Mouse (Mus musculus) gastrocnemius, adult 18-20 months (tissue): ENCODE results near the gene Moap1. TPM values are rescaled to one million over a fixed set of nuclear protein-coding genes. Genes with fewer than 3 reads are reported as not detected.
A peak's percentile ranks its signal among the peaks of the same experiment; 100 is the strongest.

ENCODE experiments used
- DNase-seq: peaks from one replicate; pipeline ENCODE4 v3.0.0; 2021; ENCODE audit warnings: low spot score
- total RNA-seq, 2 experiments: library from RNA; stranded (reverse); gene quantifications; 2 replicates each; pipeline ENCODE4 v1.2.3; 2021

Moap1 gene
- total RNA-seq, 2 experiments from 2014 or later, result 4.2 to 4.5 TPM

- no peak for DNase-seq
Measured at GRCm38 (mm10) chr12:102706833-102707463, 36.5 kb downstream of the Moap1 start.

- DNase-seq, result no peak
Measured at GRCm38 (mm10) chr12:102705906-102706640, 37.4 kb downstream of the Moap1 start.

GRCm38 (mm10) chr12:102705216-102705871, 38.1 kb downstream of the Moap1 start:
- peak; percentile 78 for DNase-seq

GRCm38 (mm10) chr12:102704457-102705198, 38.8 kb downstream of the Moap1 start, which contains the start of gene Itpk1:
Gene Itpk1 (minus strand): TSS chr12:102704930.
- DNase-seq, result peak; percentile 41

- no peak for DNase-seq
Measured at GRCm38 (mm10) chr12:102703921-102704408, 39.5 kb downstream of the Moap1 start.

GRCm38 (mm10) chr12:102703441-102703840, 40.0 kb downstream of the Moap1 start:
- no peak for DNase-seq

- DNase-seq, result no peak
Measured at GRCm38 (mm10) chr12:102703111-102703412, 40.4 kb downstream of the Moap1 start.

GRCm38 (mm10) chr12:102702356-102703110, 40.9 kb downstream of the Moap1 start:
- DNase-seq, result peak; percentile 82

- no peak for DNase-seq
Measured at GRCm38 (mm10) chr12:102701691-102702207, 41.7 kb downstream of the Moap1 start.

GRCm38 (mm10) chr12:102700453-102700852, 43.0 kb downstream of the Moap1 start:
- DNase-seq, result no peak

- DNase-seq, result no peak
Measured at GRCm38 (mm10) chr12:102699156-102699555, 44.3 kb downstream of the Moap1 start.

GRCm38 (mm10) chr12:102698089-102698684, 45.3 kb downstream of the Moap1 start:
- DNase-seq, result no peak

GRCm38 (mm10) chr12:102697381-102697780, 46.1 kb downstream of the Moap1 start:
- no peak for DNase-seq

- DNase-seq, result no peak
Measured at GRCm38 (mm10) chr12:102696635-102697354, 46.7 kb downstream of the Moap1 start.

- no peak for DNase-seq
Measured at GRCm38 (mm10) chr12:102695369-102696239, 47.9 kb downstream of the Moap1 start.
